Mouse (Mus musculus) B cell, adult 2 months (primary cell): Measurements from ENCODE around the gene Pcdh19.

Experiments
- DNase-seq, 2 experiments: peaks; one replicate each; pipeline ENCODE4 v3.0.0; 2022

The Pcdh19 gene

DNA sequence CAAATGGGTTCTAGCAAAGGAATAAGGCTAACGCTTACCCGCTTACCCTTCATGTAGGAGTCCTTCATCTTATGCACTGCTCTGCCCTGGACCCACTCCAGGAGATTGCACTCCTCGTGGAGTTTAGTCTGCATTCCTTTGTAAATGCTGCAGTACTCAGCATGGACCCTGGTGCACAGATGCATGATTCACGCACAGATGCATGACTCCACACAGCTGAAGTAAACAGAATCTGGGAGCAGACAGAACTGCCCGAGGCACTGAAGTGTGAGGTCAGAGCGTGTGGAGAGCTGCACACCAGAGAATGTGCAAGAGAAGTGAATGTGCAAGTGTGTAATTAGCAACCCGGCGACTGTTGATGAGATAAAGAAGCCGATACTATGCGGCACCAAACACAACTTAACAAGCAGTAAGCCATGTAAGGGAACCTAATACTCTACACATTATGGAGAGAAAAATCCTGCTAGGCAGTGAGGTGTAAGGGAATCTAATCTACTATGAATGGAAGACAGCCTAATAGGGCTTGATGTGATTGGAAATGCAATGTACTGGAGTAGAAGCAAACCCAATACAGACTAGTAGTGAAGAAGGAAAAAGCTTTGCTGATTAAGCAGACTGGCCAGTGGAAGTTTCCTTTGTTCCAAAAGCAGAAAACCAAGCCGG lies 32.8 kb downstream of the Pcdh19 start:
- no peak for DNase-seq

DNA sequence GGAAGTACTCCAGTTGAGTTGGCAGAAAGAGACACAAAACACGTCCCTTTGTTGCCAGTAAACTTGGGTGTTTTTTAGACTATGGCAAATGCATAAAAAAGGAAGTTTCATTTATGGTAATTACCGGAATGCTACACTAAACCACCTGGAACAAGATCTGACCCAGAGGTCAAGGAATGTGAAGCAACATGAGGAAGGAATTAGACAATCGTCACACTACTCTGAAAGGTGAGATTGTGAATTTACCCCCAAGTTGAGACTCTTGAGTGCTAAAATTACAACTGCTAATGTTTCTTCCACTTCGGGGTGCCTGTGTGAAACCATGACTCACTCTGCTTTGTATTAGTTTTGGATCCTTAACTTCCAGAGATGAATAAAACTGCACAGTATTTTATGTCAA lies 33.6 kb downstream of the Pcdh19 start:
- DNase-seq, result no peak

GRCm38 (mm10) chrX:133653071-133653470 lies 35.7 kb downstream of the Pcdh19 start:
- DNase-seq, result no peak

GRCm38 (mm10) chrX:133650379-133650778 lies 38.4 kb downstream of the Pcdh19 start:
- no peak for DNase-seq

DNA sequence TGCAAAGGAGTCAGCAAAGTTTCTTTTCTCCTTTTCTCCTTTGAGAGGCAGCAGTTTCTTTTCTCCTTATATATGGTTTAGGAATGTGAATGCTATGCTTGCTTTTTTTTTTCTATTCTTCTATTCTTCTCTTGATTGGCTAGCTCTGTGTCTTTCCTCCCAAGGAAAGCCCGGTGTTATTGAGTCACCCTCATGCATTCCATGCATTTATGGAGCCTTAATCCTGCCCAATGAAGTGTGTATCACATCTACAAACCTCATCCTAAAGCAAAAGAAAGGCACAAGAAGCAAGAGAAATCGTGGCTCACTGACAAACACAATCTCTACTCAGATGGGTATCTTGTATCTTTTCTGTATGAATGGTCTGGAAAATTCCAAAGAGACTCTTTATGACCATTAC lies 41.0 kb downstream of the Pcdh19 start:
- DNase-seq, result no peak

- no peak for DNase-seq
Measured at GRCm38 (mm10) chrX:133639445-133639844, 49.3 kb downstream of the Pcdh19 start.

GRCm38 (mm10) chrX:133629538-133629937 lies 59.2 kb downstream of the Pcdh19 start:
- no peak for DNase-seq

DNA sequence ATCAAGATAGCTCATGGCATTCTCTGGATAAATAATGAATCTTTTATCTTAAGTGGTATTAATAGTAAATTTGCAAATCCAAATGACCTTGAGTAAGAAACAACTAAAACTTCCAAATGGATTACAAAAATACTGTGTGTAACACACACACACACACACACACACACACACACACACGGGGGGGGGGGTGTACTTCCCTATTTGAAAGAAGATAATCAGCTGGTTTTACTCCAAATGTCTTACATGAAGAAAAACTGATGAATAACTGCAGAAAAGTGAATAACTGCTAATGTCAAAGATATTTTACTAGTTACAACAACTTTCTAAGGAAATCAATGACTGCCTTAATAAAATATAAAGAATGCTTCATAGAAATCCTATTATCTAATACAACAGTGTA lies 70.6 kb downstream of the Pcdh19 start:
- no peak for DNase-seq

GRCm38 (mm10) chrX:133605828-133606227 lies 83.0 kb downstream of the Pcdh19 start:
- no peak for DNase-seq

- DNase-seq, result no peak
Measured at GRCm38 (mm10) chrX:133604272-133604671, 84.5 kb downstream of the Pcdh19 start.

DNA sequence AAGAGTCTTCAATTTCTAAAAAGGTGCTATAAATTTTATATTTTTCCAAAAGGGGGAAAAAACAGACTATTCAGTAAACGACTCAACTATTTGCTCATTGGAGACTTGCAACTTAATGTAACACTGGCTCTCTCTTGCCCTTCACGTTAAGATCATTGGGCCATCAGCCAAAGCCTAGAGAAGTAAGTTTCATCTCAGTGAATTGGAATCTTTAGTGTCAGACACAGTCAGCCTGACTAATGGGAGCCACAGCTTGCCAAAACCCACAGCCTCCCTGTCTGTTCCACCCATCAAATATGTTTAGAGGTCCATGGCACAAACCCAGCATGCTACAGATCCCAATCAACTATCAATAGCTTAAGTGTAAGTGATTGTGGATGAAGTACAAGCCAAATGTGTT lies 86.7 kb downstream of the Pcdh19 start:
- DNase-seq, result no peak

- no peak for DNase-seq
Measured at GRCm38 (mm10) chrX:133601658-133602057, 87.1 kb downstream of the Pcdh19 start.

DNA sequence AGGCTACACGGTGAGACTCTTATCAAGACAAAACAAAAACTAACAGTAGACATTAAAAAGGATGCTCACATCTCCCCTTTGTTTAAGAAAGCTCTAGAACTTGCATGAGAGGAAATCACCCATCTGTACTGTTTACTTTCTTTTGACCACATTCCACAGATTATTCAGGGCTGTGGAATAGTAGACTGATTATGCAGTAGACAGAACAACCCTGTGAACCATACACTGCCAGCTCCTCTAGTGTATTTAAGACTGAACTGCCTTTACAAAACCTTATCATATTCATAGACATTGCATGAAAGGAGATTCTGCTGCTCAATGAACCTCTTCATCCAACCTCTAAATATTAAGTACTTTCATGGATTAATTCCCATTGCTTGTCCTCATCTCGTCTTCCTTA lies 87.6 kb downstream of the Pcdh19 start:
- no peak for DNase-seq

DNA sequence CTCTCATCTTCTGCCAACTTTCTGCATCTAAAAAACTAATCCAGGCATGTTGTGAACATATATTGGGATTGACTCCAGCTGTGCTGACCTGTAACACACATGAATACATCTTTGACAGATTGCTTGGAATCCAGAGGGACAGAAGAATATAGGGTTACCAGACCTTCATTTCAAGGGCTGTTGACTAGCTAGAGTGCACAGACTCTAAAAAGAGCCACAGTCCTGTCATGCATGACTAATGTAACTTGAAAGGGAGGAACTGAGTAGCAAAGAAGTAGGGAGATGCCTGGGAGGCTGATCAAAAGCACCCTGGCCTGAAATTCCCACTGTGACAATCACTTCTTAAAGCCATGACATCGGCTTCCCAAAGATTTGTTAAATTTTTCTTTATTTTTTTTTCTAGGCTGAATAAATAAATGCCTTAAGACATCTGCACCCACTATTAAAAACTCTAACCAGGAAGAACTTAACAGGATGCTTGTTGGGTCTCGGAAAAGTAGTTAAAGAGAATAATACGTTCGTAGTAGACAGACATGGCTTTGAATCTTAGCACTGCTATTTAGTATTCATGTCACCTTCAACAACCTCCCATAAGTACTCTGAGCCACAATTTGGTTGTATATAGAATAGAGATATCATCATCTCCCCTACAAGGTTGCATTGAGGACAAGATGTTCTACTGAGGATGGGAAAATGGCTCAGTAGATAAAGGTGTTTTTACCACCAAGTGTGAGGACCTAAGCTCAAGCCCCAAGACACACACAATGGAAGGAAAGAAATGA lies 113.0 kb downstream of the Pcdh19 start:
- no peak for DNase-seq

DNA sequence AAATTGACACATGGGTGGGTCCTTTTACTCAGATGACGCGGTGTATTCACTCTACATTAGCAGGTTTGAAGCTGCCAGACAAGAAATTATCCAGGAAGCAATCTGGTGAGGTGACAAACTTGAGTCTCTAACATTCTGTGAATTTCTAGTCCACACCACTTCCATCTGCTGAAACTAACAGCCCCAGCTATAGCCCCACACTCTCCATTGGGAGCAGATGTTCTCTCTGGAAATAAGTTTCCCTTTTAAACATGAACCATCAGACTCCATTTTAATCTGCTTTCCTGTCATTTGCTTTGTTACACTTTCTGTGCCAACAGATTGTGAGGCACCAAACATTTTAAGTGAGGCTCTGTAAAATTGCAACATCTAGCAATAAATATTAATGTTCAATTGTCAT lies 123.4 kb downstream of the Pcdh19 start:
- DNase-seq, result no peak
